Mouse (Mus musculus) MEL (cell line): ENCODE results near the gene Ppard.

Source experiments
- CTCF ChIP-seq, 3 experiments: IDR thresholded peaks in 2 of 3; conservative IDR thresholded peaks in 1 of 3; 2 replicates each; pipeline ENCODE4 v1.5.1; 2011 to 2012; ENCODE audit warnings: low read length in 3 of 3, low read depth in 2 of 3, mild to moderate bottlenecking in 2 of 3, improper control_type of control experiment in 1 of 3, inconsistent platforms in 1 of 3, mixed read lengths in 1 of 3, moderate library complexity in 1 of 3; ENCODE audit not compliant: control insufficient read depth in 1 of 3, insufficient read depth in 1 of 3, poor library complexity in 1 of 3, severe bottlenecking in 1 of 3
- SIN3A ChIP-seq: IDR thresholded peaks from 2 replicates; pipeline ENCODE4 v1.6.1; 2012; ENCODE audit warnings: low read length, improper control_type of control experiment, inconsistent platforms
- USF1 ChIP-seq: IDR thresholded peaks from 2 replicates; pipeline ENCODE4 v1.6.1; 2014; ENCODE audit warnings: low read depth, mild to moderate bottlenecking, inconsistent platforms, low read length, improper control_type of control experiment, moderate library complexity

DNA sequence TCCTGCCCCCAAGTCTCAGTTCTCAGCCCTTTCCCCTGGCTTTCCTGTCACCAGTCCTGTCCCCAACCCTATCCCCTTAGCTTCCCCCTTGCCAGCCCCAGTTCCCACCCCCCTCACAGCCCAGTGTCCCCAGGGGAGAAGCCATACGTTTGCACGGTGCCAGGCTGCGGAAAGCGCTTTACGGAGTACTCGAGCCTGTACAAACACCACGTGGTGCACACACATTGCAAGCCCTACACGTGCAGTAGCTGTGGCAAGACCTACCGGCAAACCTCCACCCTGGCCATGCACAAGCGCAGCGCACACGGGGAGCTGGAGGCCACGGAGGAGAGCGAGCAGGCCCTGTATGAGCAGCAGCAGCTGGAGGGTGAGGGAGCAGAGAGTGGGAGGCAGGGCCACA is 30.5 kb upstream of the Ppard start:
- no peak for TF ChIP-seq CTCF (IDR thresholded peaks at IDR 0.05 in 2 of 3, conservative IDR thresholded peaks at IDR 0.05 in 1 of 3; ENCODE audit: control insufficient read depth in 1 of 3, insufficient read depth in 1 of 3, low read depth in 2 of 3, low read length in 3 of 3, poor library complexity in 1 of 3, severe bottlenecking in 1 of 3)
- no peak for TF ChIP-seq SIN3A
- TF ChIP-seq USF1: no peak
